Mouse (Mus musculus): ENCODE data around the gene Robo4.

The Robo4 gene

GRCm38 (mm10) chr9:37401802-37402201 is at the start of gene Robo4:
TSS of gene Robo4 (plus strand) at chr9:37401897.
- no peak for DNase-seq (ENCODE audit: low read depth, low spot score)
- no peaks in the 10 kb centered on the region for H3K27me3 ChIP-seq (ENCODE audit: control insufficient read depth, insufficient read depth, low read length, poor library complexity, severe bottlenecking)
- no peaks in the 10 kb centered on the region for H3K36me3 ChIP-seq (ENCODE audit: control insufficient read depth, insufficient read depth, low read length, poor library complexity, severe bottlenecking)

- no peak for DNase-seq (ENCODE audit: low read depth, low spot score)
- Histone ChIP-seq H3K36me3 (ENCODE audit: control insufficient read depth, insufficient read depth, low read length, poor library complexity, severe bottlenecking) (no peaks in the 10 kb centered on the region), H3K27me3 (ENCODE audit: control insufficient read depth, insufficient read depth, low read length, poor library complexity, severe bottlenecking) (no peaks in the 10 kb centered on the region)
Observed at GRCm38 (mm10) chr9:37354485-37354884, 47.2 kb upstream of the Robo4 start.

GRCm38 (mm10) chr9:37358713-37359330 is 42.9 kb upstream of the Robo4 start:
- DNase-seq (ENCODE audit: low read depth, low spot score): no peak
- Histone ChIP-seq H3K36me3 (ENCODE audit: control insufficient read depth, insufficient read depth, low read length, poor library complexity, severe bottlenecking) (no peaks in the 10 kb centered on the region), H3K27me3 (ENCODE audit: control insufficient read depth, insufficient read depth, low read length, poor library complexity, severe bottlenecking) (no peaks in the 10 kb centered on the region)

- no peak for DNase-seq (ENCODE audit: low read depth, low spot score)
- H3K27me3 ChIP-seq (ENCODE audit: control insufficient read depth, insufficient read depth, low read length, poor library complexity, severe bottlenecking): no peaks in the 10 kb centered on the region
- H3K36me3 ChIP-seq (ENCODE audit: control insufficient read depth, insufficient read depth, low read length, poor library complexity, severe bottlenecking): no peaks in the 10 kb centered on the region
Observed at GRCm38 (mm10) chr9:37359331-37360220, 42.1 kb upstream of the Robo4 start.

- Histone ChIP-seq H3K27me3 (ENCODE audit: control insufficient read depth, insufficient read depth, low read length, poor library complexity, severe bottlenecking) (no peaks in the 10 kb centered on the region), H3K36me3 (ENCODE audit: control insufficient read depth, insufficient read depth, low read length, poor library complexity, severe bottlenecking) (no peaks in the 10 kb centered on the region)
- no peak for DNase-seq (ENCODE audit: low read depth, low spot score)
Observed at GRCm38 (mm10) chr9:37362084-37362483, 39.6 kb upstream of the Robo4 start.

- DNase-seq (ENCODE audit: low read depth, low spot score): no peak
- Histone ChIP-seq H3K36me3 (ENCODE audit: control insufficient read depth, insufficient read depth, low read length, poor library complexity, severe bottlenecking) (no peaks in the 10 kb centered on the region), H3K27me3 (ENCODE audit: control insufficient read depth, insufficient read depth, low read length, poor library complexity, severe bottlenecking) (no peaks in the 10 kb centered on the region)
Observed at GRCm38 (mm10) chr9:37362881-37363280, 38.8 kb upstream of the Robo4 start.

- no peaks in the 10 kb centered on the region for H3K36me3 ChIP-seq (ENCODE audit: control insufficient read depth, insufficient read depth, low read length, poor library complexity, severe bottlenecking)
- DNase-seq (ENCODE audit: low read depth, low spot score): no peak
Observed at GRCm38 (mm10) chr9:37363551-37363950, 38.1 kb upstream of the Robo4 start.

GRCm38 (mm10) chr9:37364392-37364791 is 37.3 kb upstream of the Robo4 start:
- no peaks in the 10 kb centered on the region for H3K36me3 ChIP-seq (ENCODE audit: control insufficient read depth, insufficient read depth, low read length, poor library complexity, severe bottlenecking)
- DNase-seq (ENCODE audit: low read depth, low spot score): no peak
- no peaks in the 10 kb centered on the region for H3K27me3 ChIP-seq (ENCODE audit: control insufficient read depth, insufficient read depth, low read length, poor library complexity, severe bottlenecking)

More at GRCm38 (mm10) chr9:37363551-37363950, 38.1 kb upstream of the Robo4 start:
- H3K27me3 ChIP-seq (ENCODE audit: control insufficient read depth, insufficient read depth, low read length, poor library complexity, severe bottlenecking): no peaks in the 10 kb centered on the region

- no peaks in the 10 kb centered on the region for H3K36me3 ChIP-seq (ENCODE audit: control insufficient read depth, insufficient read depth, low read length, poor library complexity, severe bottlenecking)
- H3K27me3 ChIP-seq (ENCODE audit: control insufficient read depth, insufficient read depth, low read length, poor library complexity, severe bottlenecking): no peaks in the 10 kb centered on the region
- DNase-seq (ENCODE audit: low read depth, low spot score): no peak
Observed at GRCm38 (mm10) chr9:37365706-37366105, 36.0 kb upstream of the Robo4 start.

- no peaks in the 10 kb centered on the region for H3K36me3 ChIP-seq (ENCODE audit: control insufficient read depth, insufficient read depth, low read length, poor library complexity, severe bottlenecking)
- DNase-seq (ENCODE audit: low read depth, low spot score): no peak
- H3K27me3 ChIP-seq (ENCODE audit: control insufficient read depth, insufficient read depth, low read length, poor library complexity, severe bottlenecking): no peaks in the 10 kb centered on the region
Observed at GRCm38 (mm10) chr9:37367301-37368080, 34.2 kb upstream of the Robo4 start, which contains the start of gene Hepacam. TSS of gene Hepacam (plus strand) at chr9:37367351.

- Histone ChIP-seq H3K36me3 (ENCODE audit: control insufficient read depth, insufficient read depth, low read length, poor library complexity, severe bottlenecking) (no peaks in the 10 kb centered on the region), H3K27me3 (ENCODE audit: control insufficient read depth, insufficient read depth, low read length, poor library complexity, severe bottlenecking) (no peaks in the 10 kb centered on the region)
- no peak for DNase-seq (ENCODE audit: low read depth, low spot score)
Observed at GRCm38 (mm10) chr9:37368081-37368830, 33.4 kb upstream of the Robo4 start.

GRCm38 (mm10) chr9:37368860-37369259 is 32.8 kb upstream of the Robo4 start:
- H3K27me3 ChIP-seq (ENCODE audit: control insufficient read depth, insufficient read depth, low read length, poor library complexity, severe bottlenecking): no peaks in the 10 kb centered on the region
- DNase-seq (ENCODE audit: low read depth, low spot score): no peak
- no peaks in the 10 kb centered on the region for H3K36me3 ChIP-seq (ENCODE audit: control insufficient read depth, insufficient read depth, low read length, poor library complexity, severe bottlenecking)

GRCm38 (mm10) chr9:37371232-37371801 is 30.4 kb upstream of the Robo4 start:
- Histone ChIP-seq H3K36me3 (ENCODE audit: control insufficient read depth, insufficient read depth, low read length, poor library complexity, severe bottlenecking) (no peaks in the 10 kb centered on the region), H3K27me3 (ENCODE audit: control insufficient read depth, insufficient read depth, low read length, poor library complexity, severe bottlenecking) (no peaks in the 10 kb centered on the region)
- DNase-seq (ENCODE audit: low read depth, low spot score): no peak

- DNase-seq (ENCODE audit: low read depth, low spot score): no peak
- Histone ChIP-seq H3K27me3 (ENCODE audit: control insufficient read depth, insufficient read depth, low read length, poor library complexity, severe bottlenecking) (no peaks in the 10 kb centered on the region), H3K36me3 (ENCODE audit: control insufficient read depth, insufficient read depth, low read length, poor library complexity, severe bottlenecking) (no peaks in the 10 kb centered on the region)
Observed at GRCm38 (mm10) chr9:37375718-37376117, 26.0 kb upstream of the Robo4 start.
